Mouse (Mus musculus) mature B cell (primary cell): ENCODE data around the gene Smc6.

ENCODE experiments used
- in situ Hi-C: fragments of 300-500 bp; cut with MboI; formaldehyde crosslinking; loops from 2 replicates; pipeline ENCODE4 v1.14.3; 2019

Gene Smc6

GRCm38 (mm10) chr12:11281584-11281983, 15.9 kb downstream of the Smc6 start:
- in situ Hi-C loops, result no loop called here

- in situ Hi-C loops, result no loop called here
Measured at GRCm38 (mm10) chr12:11286382-11286781, 20.7 kb downstream of the Smc6 start.

- in situ Hi-C loops, result no loop called here
Measured at GRCm38 (mm10) chr12:11300858-11301257, 35.2 kb downstream of the Smc6 start.

GRCm38 (mm10) chr12:11306753-11307645, 41.3 kb downstream of the Smc6 start:
- in situ Hi-C loops, result no loop called here

- in situ Hi-C loops, result no loop called here
Measured at GRCm38 (mm10) chr12:11311106-11311505, 45.4 kb downstream of the Smc6 start.

GRCm38 (mm10) chr12:11313840-11314239, 48.2 kb downstream of the Smc6 start:
- in situ Hi-C loops, result no loop called here

- in situ Hi-C loops, result no loop called here
Measured at GRCm38 (mm10) chr12:11317671-11318070, 52.0 kb downstream of the Smc6 start.

GRCm38 (mm10) chr12:11324480-11324879, 58.8 kb downstream of the Smc6 start:
- in situ Hi-C loops, result loop anchor here (10.0 kb wide), 1 partner anchor 130 kb away; no protein-coding TSS in a partner anchor

GRCm38 (mm10) chr12:11326483-11326882, 60.8 kb downstream of the Smc6 start:
- in situ Hi-C loops, result loop anchor here (10.0 to 25.0 kb wide), 2 partner anchors 132 to 811 kb away; no protein-coding TSS in a partner anchor

GRCm38 (mm10) chr12:11336845-11337244, 71.2 kb downstream of the Smc6 start:
- in situ Hi-C loops, result loop anchor here (25.0 kb wide), 1 partner anchor 800 kb away; no protein-coding TSS in a partner anchor

GRCm38 (mm10) chr12:11338251-11338650, 72.6 kb downstream of the Smc6 start:
- in situ Hi-C loops, result loop anchor here (25.0 kb wide), 1 partner anchor 799 kb away; no protein-coding TSS in a partner anchor

GRCm38 (mm10) chr12:11342020-11342600, 76.4 kb downstream of the Smc6 start:
- in situ Hi-C loops, result loop anchor here (25.0 kb wide), 1 partner anchor 795 kb away; no protein-coding TSS in a partner anchor

GRCm38 (mm10) chr12:11345963-11346362, 80.3 kb downstream of the Smc6 start:
- in situ Hi-C loops, result loop anchor here (25.0 kb wide), 1 partner anchor 791 kb away; no protein-coding TSS in a partner anchor

GRCm38 (mm10) chr12:11348423-11348822, 82.7 kb downstream of the Smc6 start:
- in situ Hi-C loops, result loop anchor here (25.0 kb wide), 1 partner anchor 789 kb away; no protein-coding TSS in a partner anchor

- in situ Hi-C loops, result loop anchor here (25.0 kb wide), 1 partner anchor 787 kb away; no protein-coding TSS in a partner anchor
Measured at GRCm38 (mm10) chr12:11349870-11350269, 84.2 kb downstream of the Smc6 start.

GRCm38 (mm10) chr12:11350895-11351294, 85.2 kb downstream of the Smc6 start:
- in situ Hi-C loops, result no loop called here

- in situ Hi-C loops, result no loop called here
Measured at GRCm38 (mm10) chr12:11362435-11362834, 96.7 kb downstream of the Smc6 start.

GRCm38 (mm10) chr12:11364870-11365269, 99.2 kb downstream of the Smc6 start:
- in situ Hi-C loops, result no loop called here

- in situ Hi-C loops, result no loop called here
Measured at GRCm38 (mm10) chr12:11367099-11367765, 101.5 kb downstream of the Smc6 start.
